In the genomic region with DNA sequence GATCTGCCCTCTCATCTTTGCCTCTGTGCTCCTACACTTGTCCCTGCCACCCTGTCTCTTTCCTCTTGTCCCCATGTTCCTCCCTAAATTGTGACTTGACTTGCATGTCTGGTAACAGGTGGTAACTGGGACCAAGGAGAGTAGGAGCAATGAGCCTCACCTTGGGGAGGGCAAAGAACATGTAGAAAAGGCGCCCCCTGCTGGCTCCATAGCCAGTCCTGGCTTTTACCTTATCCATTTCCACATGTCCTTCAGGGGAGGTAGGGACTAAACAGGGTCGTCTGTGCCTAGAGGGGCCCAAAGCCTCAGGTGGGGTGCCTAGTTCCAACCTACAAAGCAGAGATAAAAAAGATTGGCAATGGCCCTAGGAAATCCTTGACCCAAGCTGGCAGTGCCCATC, we compare ENCODE assay signal across 9 mouse cellular contexts. TPM values are rescaled to one million over a fixed set of nuclear protein-coding genes. Genes with fewer than 3 reads are reported as not detected.
A peak's percentile ranks its signal among the peaks of the same experiment; 100 is the strongest.
DNase-seq lines count a peak whose midpoint lies in the region; ATAC-seq and TF ChIP-seq lines count a peak whose summit lies in the region.
"Had no signal": no experiment of that assay in that cellular context is flagged by ENCODE, and none has a peak within 500 bp of the region (broad histone marks: within the 10 kb centered on the region; RNA-seq: fewer than 3 reads in every experiment).

A gene (minus strand): TSS at position 387 of the 400 bp plus-strand sequence.

- no peaks in the 10 kb centered on the region for H3K9me3 ChIP-seq in midbrain, embryonic 12.5 days

- no peak within 1 kb of the TSS for H3K4me2 ChIP-seq in midbrain, embryonic 12.5 days (replicated peaks)

- H3K36me3 ChIP-seq in midbrain, embryonic 12.5 days: no peaks in the 10 kb centered on the region

- no peaks in the 10 kb centered on the region for H3K4me1 ChIP-seq in midbrain, embryonic 12.5 days

- peak; percentile 89 for DNase-seq in heart, adult 11 months
- no peak for DNase-seq in heart, postnatal 25 days (ENCODE audit: low spot score)
- no peak for DNase-seq in Patski (ENCODE audit: low read depth, low spot score)
- peak; percentile 68 to 76 for DNase-seq in cerebellum, postnatal 36 days
- peak; percentile 59 for DNase-seq in heart, postnatal 4 days
- DNase-seq in layer of hippocampus, postnatal 10 days (ENCODE audit: low spot score in 2 of 2): peak; percentile 22 to 53
- DNase-seq in spleen, postnatal 14 days (ENCODE audit: low spot score in 2 of 2): peak; percentile 23 to 42

- no peak within 1 kb of the TSS for H3K9ac ChIP-seq in midbrain, embryonic 12.5 days (replicated peaks)

- no peak for ATAC-seq in Patski
- no peak for ATAC-seq in midbrain, embryonic 12.5 days (ENCODE audit: low FRiP score, low read depth)

- 23% methylated on average over 2 of the region's 2 CpGs for WGBS in midbrain, embryonic 12.5 days

- in situ Hi-C loops in Patski (cut with MboI; ENCODE audit: low pct_unique_long_range_greater_than_20kb): loop anchor here (5.0 kb wide), 1 partner anchor 103 kb away; no protein-coding TSS in a partner anchor

- CTCF ChIA-PET in Patski (lab: Charles Lee): interaction anchor here (1.2 kb wide), 1 partner anchor 40 kb away, joined by 3 read pairs; no protein-coding TSS in a partner anchor

- POLR2A ChIA-PET in Patski (lab: Charles Lee): interaction anchor here (0.9 to 1.5 kb wide), 2 partner anchors 96 to 98 kb away, joined by 3 to 7 read pairs; no protein-coding TSS in a partner anchor

- peaks cover 8% of the 10 kb centered on the region for H3K27me3 ChIP-seq in Patski
- H3K27me3 ChIP-seq in midbrain, embryonic 12.5 days: no peaks in the 10 kb centered on the region

- H3K4me3 ChIP-seq in midbrain, embryonic 12.5 days: no peak within 1 kb of the TSS

- TF ChIP-seq CTCF in Patski (IDR thresholded peaks at IDR 0.05): no peak

- H3K27ac ChIP-seq in midbrain, embryonic 12.5 days (replicated peaks): no peak within 1 kb of the TSS

- intact Hi-C loops in heart, postnatal 25 days (cut with DNase I): loop anchor here (5.0 kb wide), 1 partner anchor 98 kb away; no protein-coding TSS in a partner anchor

RNA-seq across cellular contexts. Expression of the gene that starts here (rescaled TPM):
- 1 to 10 TPM; 2.2 to 2.3 TPM for total RNA-seq in heart, postnatal 25 days (2021)
- polyA plus RNA-seq in Patski (2021): 320 TPM
- 1 to 10 TPM; 1.4 to 1.6 TPM for total RNA-seq in heart, postnatal 4 days (2021)
- total RNA-seq in layer of hippocampus, postnatal 10 days (2021): 100 to 1,000 TPM; 333 to 351 TPM
- 34.9 and 42.6 TPM in 2 replicates for polyA plus RNA-seq in midbrain, embryonic 12.5 days (2016; fragmentation: Nextera tagmentation; extraction: Ambion mirVana)
- total RNA-seq: hematopoietic stem cell, adult 5-6 weeks had no signal

Comparison
In these comparisons a context has a peak if more than half of its experiments do, and no peak if none do; other contexts are left out.
1. RNA of the gene that starts here (total RNA-seq): 333 to 351 TPM in layer of hippocampus, postnatal 10 days; 2.2 to 2.3 TPM in heart, postnatal 25 days and 1.4 to 1.6 TPM in heart, postnatal 4 days; every median in the first group is over 100 times any median in the second.
2. DNase-seq: peak in heart, adult 11 months (single experiment), cerebellum, postnatal 36 days (2 of 2), heart, postnatal 4 days (single experiment), layer of hippocampus, postnatal 10 days (2 of 2) and spleen, postnatal 14 days (2 of 2); none in heart, postnatal 25 days (single experiment) and Patski (single experiment).